Mouse (Mus musculus) heart, adult 2 months (tissue): Measurements from ENCODE around the gene Cacna1s. TPM values are rescaled to one million over a fixed set of nuclear protein-coding genes. Genes with fewer than 3 reads are reported as not detected.

Experiments used
- DNase-seq, 2 experiments: peaks; one replicate each; pipeline ENCODE4 v3.0.0; 2021
- H3K27ac ChIP-seq: fragments of 200-600 bp; 2 replicates; pipeline ENCODE4 v1.8.1; 2022
- H3K27me3 ChIP-seq: fragments of 200-500 bp; 2 replicates; pipeline ENCODE4 v1.6.1; 2012; ENCODE audit warnings: mild to moderate bottlenecking, low read length, inconsistent platforms, mixed read lengths; ENCODE audit not compliant: control insufficient read depth, insufficient read depth
- H3K36me3 ChIP-seq: fragments of 200-500 bp; 2 replicates; pipeline ENCODE4 v1.6.1; 2012; ENCODE audit warnings: low read length, inconsistent platforms; ENCODE audit not compliant: control insufficient read depth, insufficient read depth
- H3K4me1 ChIP-seq: fragments of 200-500 bp; 2 replicates; pipeline ENCODE4 v1.6.1; 2011; ENCODE audit warnings: low read length; ENCODE audit not compliant: control insufficient read depth, insufficient read depth
- H3K4me3 ChIP-seq: fragments of 200-600 bp; 2 replicates; pipeline ENCODE4 v1.8.1; 2022
- H3K79me2 ChIP-seq: fragments of 200-500 bp; replicated peaks from 2 replicates; pipeline ENCODE4 v1.6.1; 2012; ENCODE audit warnings: mild to moderate bottlenecking, inconsistent platforms, low read length, moderate library complexity, mixed read lengths; ENCODE audit not compliant: control insufficient read depth, insufficient read depth
- H3K9ac ChIP-seq: fragments of 200-500 bp; 2 replicates; pipeline ENCODE4 v1.6.1; 2012; ENCODE audit warnings: low read depth, mild to moderate bottlenecking, control low read depth, inconsistent platforms, low read length, mixed read lengths
- CTCF ChIP-seq: fragments of 200-600 bp; IDR thresholded peaks from 2 replicates; pipeline ENCODE4 v1.8.1; 2022; ENCODE audit warnings: antibody characterized with exemption, mild to moderate bottlenecking, moderate library complexity
- EP300 ChIP-seq: fragments of 200-500 bp; IDR thresholded peaks from 2 replicates; pipeline ENCODE4 v1.6.1; 2011; ENCODE audit warnings: low read depth, low read length, control low read depth; ENCODE audit not compliant: insufficient read depth
- POLR2A ChIP-seq: fragments of 200-500 bp; IDR thresholded peaks from 2 replicates; pipeline ENCODE4 v1.6.1; 2011; ENCODE audit warnings: mild to moderate bottlenecking, low read depth, low read length, control low read depth; ENCODE audit not compliant: insufficient read depth
- WGBS: fragments of 180-500 bp; shearing (Covaris S2); methylation state at CpG from one replicate; pipeline ENCODE4 v1.1.7; 2018; 5-methylcytosine and 5-hydroxymethylcytosine counted together
- intact Hi-C: fragments of 180-260 bp; cut with DNase I; formaldehyde crosslinking; loops from one replicate; pipeline ENCODE4 v1.15.1; 2025
- polyA plus RNA-seq: library from polyadenylated mRNA; depleted of rRNA; stranded (reverse); fragments of >200 nt; gene quantifications from 2 replicates; pipeline ENCODE4 v1.2.3, GENCODE M21; 2012
- total RNA-seq, 2 experiments: library from RNA; stranded (reverse); gene quantifications; 2 replicates each; pipeline ENCODE4 v1.2.3; 2021

Gene Cacna1s
- total and polyA plus RNA-seq, 3 experiments, result 8.0 to 11.4 (median 9.1) TPM

GRCm38 (mm10) chr1:136076086-136076485 lies 23.5 kb downstream of the Cacna1s start:
- intact Hi-C loops, result loop anchor here (2.0 kb wide), 1 partner anchor 25 kb away; the partner anchor contains the start of gene Ascl5
- no peaks in the 10 kb centered on the region; the same call in 1 of the 2 replicates for H3K27me3 ChIP-seq
- H3K27ac ChIP-seq, result no peak overlapping the region
- WGBS, result 13% methylated on average over 3 of the region's 3 CpGs
- H3K79me2 ChIP-seq, result no peaks in the 10 kb centered on the region
- H3K4me3 ChIP-seq, result no peak overlapping the region
- no peaks in the 10 kb centered on the region for H3K36me3 ChIP-seq
- TF ChIP-seq POLR2A, result no peak
- TF ChIP-seq CTCF, result peak; percentile 74
- no peak for DNase-seq
- no peaks in the 10 kb centered on the region for H3K4me1 ChIP-seq
- H3K9ac ChIP-seq, result no peak overlapping the region

GRCm38 (mm10) chr1:136077656-136078055 lies 25.1 kb downstream of the Cacna1s start:
- DNase-seq, result no peak

GRCm38 (mm10) chr1:136081161-136081560 lies 28.6 kb downstream of the Cacna1s start:
- intact Hi-C loops, result no loop called here
- 98% methylated on average over 1 of the region's 1 CpGs for WGBS
- H3K27me3 ChIP-seq, result no peaks in the 10 kb centered on the region
- no peak overlapping the region for H3K9ac ChIP-seq
- no peak for DNase-seq
- H3K79me2 ChIP-seq, result no peaks in the 10 kb centered on the region
- TF ChIP-seq EP300 (no peak), CTCF (no peak), POLR2A (no peak)
- no peak overlapping the region for H3K4me3 ChIP-seq
- H3K36me3 ChIP-seq, result no peaks in the 10 kb centered on the region
- no peaks in the 10 kb centered on the region for H3K4me1 ChIP-seq
- H3K27ac ChIP-seq, result no peak overlapping the region

More at GRCm38 (mm10) chr1:136077656-136078055, 25.1 kb downstream of the Cacna1s start:
- Histone ChIP-seq H3K4me3 (no peak overlapping the region), H3K36me3 (no peaks in the 10 kb centered on the region), H3K27me3 (no peaks in the 10 kb centered on the region; the same call in 1 of the 2 replicates), H3K4me1 (no peaks in the 10 kb centered on the region), H3K79me2 (no peaks in the 10 kb centered on the region), H3K9ac (no peak overlapping the region), H3K27ac (no peak overlapping the region)
- 31% methylated on average over 4 of the region's 4 CpGs for WGBS
- intact Hi-C loops, result loop anchor here (2.0 kb wide), 1 partner anchor 27 kb away; the partner anchor contains the start of gene Ascl5
- TF ChIP-seq EP300 (no peak), POLR2A (no peak), CTCF (no peak)

- TF ChIP-seq POLR2A (no peak), EP300 (no peak), CTCF (no peak)
- peaks cover 1% of the 10 kb centered on the region; the same call in 1 of the 2 replicates for H3K4me1 ChIP-seq
- no peak overlapping the region for H3K9ac ChIP-seq
- no peaks in the 10 kb centered on the region for H3K79me2 ChIP-seq
- no peaks in the 10 kb centered on the region for H3K36me3 ChIP-seq
- no peak overlapping the region for H3K4me3 ChIP-seq
- DNase-seq, result no peak
- H3K27ac ChIP-seq, result no peak overlapping the region
- 56% methylated on average over 3 of the region's 3 CpGs for WGBS
- H3K27me3 ChIP-seq, result no peaks in the 10 kb centered on the region
- intact Hi-C loops, result no loop called here
Measured at GRCm38 (mm10) chr1:136085988-136086685, 33.6 kb downstream of the Cacna1s start.

- no peak overlapping the region for H3K27ac ChIP-seq
Measured at GRCm38 (mm10) chr1:136089368-136090165, 37.0 kb downstream of the Cacna1s start.

GRCm38 (mm10) chr1:136093726-136094125 lies 41.2 kb downstream of the Cacna1s start:
- intact Hi-C loops, result no loop called here
- H3K9ac ChIP-seq, result no peak overlapping the region
- peaks cover 1% of the 10 kb centered on the region; the same call in 1 of the 2 replicates for H3K4me1 ChIP-seq
- no peaks in the 10 kb centered on the region for H3K27me3 ChIP-seq
- TF ChIP-seq CTCF (no peak), EP300 (no peak), POLR2A (no peak)
- WGBS, result 72% methylated on average over 3 of the region's 3 CpGs
- H3K79me2 ChIP-seq, result no peaks in the 10 kb centered on the region
- no peak for DNase-seq
- no peak overlapping the region for H3K4me3 ChIP-seq
- H3K27ac ChIP-seq, result no peak overlapping the region
- H3K36me3 ChIP-seq, result no peaks in the 10 kb centered on the region

More at GRCm38 (mm10) chr1:136089368-136090165, 37.0 kb downstream of the Cacna1s start:
- no peak overlapping the region for H3K4me3 ChIP-seq
- no peak for TF ChIP-seq EP300
- no peak for TF ChIP-seq POLR2A
- TF ChIP-seq CTCF, result no peak
- DNase-seq, result peak in 1 of 2 experiments; percentile 14
- H3K36me3 ChIP-seq, result no peaks in the 10 kb centered on the region
- WGBS, result 60% methylated on average over 9 of the region's 9 CpGs
- no peak overlapping the region for H3K9ac ChIP-seq
- H3K79me2 ChIP-seq, result no peaks in the 10 kb centered on the region
- intact Hi-C loops, result no loop called here
- H3K4me1 ChIP-seq, result peaks cover 1% of the 10 kb centered on the region; the same call in 1 of the 2 replicates
- no peaks in the 10 kb centered on the region for H3K27me3 ChIP-seq
